Mouse (Mus musculus) heart, embryonic 16.5 days (tissue): ENCODE results near the gene Clcf1. TPM values are rescaled to one million over a fixed set of nuclear protein-coding genes. Genes with fewer than 3 reads are reported as not detected.
A peak's percentile ranks its signal among the peaks of the same experiment; 100 is the strongest.

ENCODE experiments used
- ATAC-seq: fragments of 200-750 bp; cut with Nextera tagmentation; replicated peaks from 2 replicates; pipeline ENCODE4 v1.8.0; 2017; ENCODE audit warnings: moderate number of reproducible peaks; ENCODE audit not compliant: insufficient read depth, low FRiP score; ENCODE audit errors: extremely low read depth
- H3K27ac ChIP-seq: fragments of 300-500 bp; sonication (generic); 2 replicates; pipeline ENCODE4 v1.5.1; 2014; ENCODE audit warnings: mild to moderate bottlenecking, low read length, control low read depth, moderate library complexity
- H3K27me3 ChIP-seq: fragments of 300-500 bp; sonication (generic); 2 replicates; pipeline ENCODE4 v1.6.1; 2014; ENCODE audit warnings: low read length, mixed read lengths; ENCODE audit not compliant: control insufficient read depth, insufficient read depth
- H3K36me3 ChIP-seq: fragments of 300-500 bp; sonication (generic); 2 replicates; pipeline ENCODE4 v1.6.1; 2014; ENCODE audit not compliant: control insufficient read depth, insufficient read depth
- H3K4me1 ChIP-seq: fragments of 300-500 bp; sonication (generic); 2 replicates; pipeline ENCODE4 v1.6.1; 2014; ENCODE audit warnings: low read length, mixed read lengths; ENCODE audit not compliant: control insufficient read depth, insufficient read depth
- H3K4me2 ChIP-seq: fragments of 300-500 bp; sonication (generic); 2 replicates; pipeline ENCODE4 v1.6.1; 2014; ENCODE audit warnings: low read depth, mild to moderate bottlenecking, control low read depth, low read length
- H3K4me3 ChIP-seq: fragments of 300-500 bp; sonication (generic); 2 replicates; pipeline ENCODE4 v1.5.1; 2014; ENCODE audit warnings: mild to moderate bottlenecking, control low read depth, low read length
- H3K9ac ChIP-seq: fragments of 300-500 bp; sonication (generic); 2 replicates; pipeline ENCODE4 v1.6.1; 2014; ENCODE audit warnings: low read length, control low read depth
- H3K9me3 ChIP-seq: fragments of 300-500 bp; sonication (generic); replicated peaks from 2 replicates; pipeline ENCODE4 v1.6.1; 2016; ENCODE audit warnings: low read length; ENCODE audit not compliant: control insufficient read depth
- WGBS: fragments of 180-500 bp; shearing (Covaris S2); extraction: QIAGEN DNeasy Blood & Tissue Kit; methylation state at CpG from one replicate; pipeline ENCODE4 v1.1.7; 2014; 5-methylcytosine and 5-hydroxymethylcytosine counted together
- microRNA-seq: library from miRNA; unstranded; fragments of <30 nt; microRNA quantifications from one replicate; pipeline ENCODE4, GENCODE M21; 2017
- polyA plus RNA-seq: library from polyadenylated mRNA; unstranded; fragments of >200 nt; fragmentation: Nextera tagmentation; extraction: Ambion mirVana; gene quantifications from 2 replicates; pipeline ENCODE4 v1.2.1, GENCODE M21; 2015

Gene Clcf1
- polyA plus RNA-seq, 1 experiment from 2014 or later = 1.5 TPM

DNA sequence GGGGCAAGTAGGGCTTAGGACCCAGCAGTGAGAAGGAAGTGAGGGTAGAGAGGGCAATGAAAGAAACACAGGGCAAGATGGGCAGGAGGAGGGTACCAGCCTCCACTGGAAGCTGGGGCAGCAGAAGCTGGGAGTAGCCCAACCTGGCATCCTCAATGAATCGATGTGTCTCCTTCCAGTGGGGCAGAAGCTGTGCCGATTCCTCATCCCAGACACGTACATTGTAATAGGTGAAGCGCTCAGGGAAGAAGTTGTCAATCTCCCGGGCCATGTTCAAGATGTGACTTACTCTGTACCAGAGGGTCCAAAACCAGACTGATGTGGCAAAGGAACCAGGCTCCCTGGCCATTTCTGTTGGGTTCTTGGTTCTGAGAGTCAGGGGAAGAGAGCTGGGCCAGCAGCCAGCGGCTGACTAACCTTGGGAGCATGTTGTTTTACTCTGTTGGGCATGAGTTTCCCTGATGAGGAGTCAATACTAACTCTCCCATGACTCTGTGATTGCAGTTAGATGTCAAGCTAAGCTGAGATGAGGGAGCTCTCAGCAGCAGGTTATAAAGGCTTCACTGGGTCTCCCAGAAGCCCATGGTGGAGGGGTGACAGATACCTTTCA, 50.2 kb downstream of the Clcf1 start:
- Histone ChIP-seq H3K36me3 (no peaks in the 10 kb centered on the region), H3K9me3 (no peaks in the 10 kb centered on the region), H3K4me2 (no peak overlapping the region), H3K27me3 (no peaks in the 10 kb centered on the region), H3K9ac (no peak overlapping the region), H3K4me1 (peaks cover 12% of the 10 kb centered on the region; the same call in 1 of the 2 replicates), H3K27ac (no peak overlapping the region), H3K4me3 (no peak overlapping the region)
- ATAC-seq = no peak
- 90% methylated on average over 6 of the region's 6 CpGs for WGBS

DNA sequence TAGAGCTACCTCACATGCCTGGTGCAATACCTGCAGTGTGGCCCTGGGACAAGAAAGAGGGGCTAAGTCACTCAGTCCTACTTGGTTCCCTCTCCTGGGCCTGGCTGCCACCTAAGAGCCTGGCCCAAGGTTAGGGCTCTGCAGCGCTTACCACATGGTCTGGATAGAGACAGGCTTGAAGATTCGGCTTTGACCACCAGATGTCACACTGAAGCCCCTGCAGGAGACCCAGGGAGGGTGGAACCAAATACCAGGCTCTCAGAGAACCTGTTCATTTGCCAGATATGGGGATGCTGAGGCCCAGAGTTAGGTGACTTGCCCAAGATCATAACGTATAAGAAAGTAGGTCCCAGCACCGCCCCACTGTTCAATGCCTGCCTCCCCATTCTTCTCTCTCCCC, 51.9 kb downstream of the Clcf1 start:
- no peak for ATAC-seq
- no peak overlapping the region for H3K4me2 ChIP-seq
- 64% methylated on average over 4 of the region's 4 CpGs for WGBS

DNA sequence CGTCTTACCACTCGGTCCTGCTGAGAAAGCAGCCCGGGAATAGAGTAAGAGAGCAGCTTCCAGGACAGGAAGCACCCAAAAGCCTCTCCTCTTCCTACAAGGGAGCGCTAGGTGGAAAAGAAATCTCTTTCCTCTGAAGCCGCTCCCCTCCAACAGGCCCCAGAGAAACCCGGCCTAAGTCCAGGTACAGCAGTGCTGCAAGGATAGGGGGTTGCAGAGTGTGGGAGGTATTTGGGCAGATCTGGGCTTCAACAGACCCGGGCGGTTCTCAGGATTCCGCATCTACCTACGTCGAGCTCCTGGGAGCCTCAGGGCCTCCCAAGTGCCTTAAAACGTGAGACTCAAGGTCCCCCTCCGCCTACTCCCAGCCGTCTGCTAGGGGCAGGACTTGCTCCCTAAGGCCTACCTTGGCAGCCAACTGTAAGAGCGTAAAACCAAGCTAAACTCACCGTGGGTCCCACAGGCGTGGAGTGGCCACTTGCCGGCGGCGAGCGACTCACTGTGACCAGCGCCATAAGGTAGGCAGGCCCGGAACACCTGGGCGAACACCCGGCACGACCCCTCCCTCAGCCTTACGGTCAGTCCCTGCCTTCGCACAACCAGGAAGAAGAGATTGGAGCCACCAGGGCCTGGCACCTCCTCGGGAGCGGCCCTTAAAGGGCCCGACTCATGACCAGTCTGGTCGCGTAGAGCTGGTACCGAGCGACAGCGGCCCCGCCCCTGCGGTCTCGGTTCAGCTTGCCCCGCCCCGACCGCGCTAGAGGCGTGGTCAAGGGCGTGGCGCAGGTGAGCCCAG, 54.7 kb downstream of the Clcf1 start, which contains the start of gene Ssh3:
TSS of gene Ssh3 (minus strand) at position 615 of the 796 bp plus-strand sequence.
- H3K9ac ChIP-seq = peak within 1 kb of the TSS; percentile 79
- no peaks in the 10 kb centered on the region for H3K27me3 ChIP-seq
- H3K9me3 ChIP-seq = no peaks in the 10 kb centered on the region
- H3K4me2 ChIP-seq = peak within 1 kb of the TSS; percentile 90
- 8% methylated on average over 46 of the region's 46 CpGs for WGBS
- H3K4me3 ChIP-seq = peak within 1 kb of the TSS; percentile 66
- H3K4me1 ChIP-seq = peaks cover 14% of the 10 kb centered on the region; the same call in 1 of the 2 replicates
- H3K36me3 ChIP-seq = no peaks in the 10 kb centered on the region
- no peak within 1 kb of the TSS for H3K27ac ChIP-seq
- ATAC-seq = peak; percentile 84

More for the DNA sequence above, 51.9 kb downstream of the Clcf1 start:
- no peaks in the 10 kb centered on the region for H3K9me3 ChIP-seq
- H3K4me3 ChIP-seq = no peak overlapping the region
- no peak overlapping the region for H3K27ac ChIP-seq
- H3K36me3 ChIP-seq = no peaks in the 10 kb centered on the region
- H3K27me3 ChIP-seq = no peaks in the 10 kb centered on the region
- peaks cover 14% of the 10 kb centered on the region; the same call in 1 of the 2 replicates for H3K4me1 ChIP-seq
- no peak overlapping the region for H3K9ac ChIP-seq

- Histone ChIP-seq H3K27me3 (no peaks in the 10 kb centered on the region), H3K9me3 (no peaks in the 10 kb centered on the region), H3K4me3 (no peak overlapping the region), H3K27ac (no peak overlapping the region), H3K4me2 (no peak overlapping the region), H3K36me3 (no peaks in the 10 kb centered on the region), H3K9ac (no peak overlapping the region), H3K4me1 (peaks cover 14% of the 10 kb centered on the region; the same call in 1 of the 2 replicates)
- no peak for ATAC-seq
- 65% methylated on average over 6 of the region's 6 CpGs for WGBS
These were observed 56.1 kb downstream of the Clcf1 start for GRCm38 (mm10) chr19:4270187-4270586.

DNA sequence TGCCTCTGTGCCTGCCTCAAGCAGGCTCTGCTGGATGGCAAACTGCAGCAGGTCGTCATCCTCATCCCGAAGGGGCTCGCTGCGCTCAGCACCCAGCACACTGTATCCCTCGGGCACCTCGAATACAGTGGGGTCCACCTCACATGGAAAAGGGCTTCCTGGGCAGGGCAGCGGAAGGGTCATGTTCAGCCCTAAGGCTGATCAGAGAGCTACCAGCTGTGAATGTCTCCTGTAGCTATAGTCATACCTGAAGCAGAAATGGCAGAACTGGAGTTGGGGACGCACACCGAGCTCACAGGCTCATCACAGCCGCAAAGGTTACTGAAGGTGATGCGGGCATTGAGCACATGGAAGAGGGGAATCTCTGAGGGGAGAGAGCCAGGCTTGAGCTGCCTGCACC, 56.9 kb downstream of the Clcf1 start:
- Histone ChIP-seq H3K4me2 (no peak overlapping the region), H3K36me3 (peaks cover under 1% of the 10 kb centered on the region; the same call in 1 of the 2 replicates), H3K27me3 (no peaks in the 10 kb centered on the region), H3K9ac (no peak overlapping the region), H3K27ac (no peak overlapping the region), H3K4me3 (no peak overlapping the region), H3K4me1 (peaks cover 14% of the 10 kb centered on the region; the same call in 1 of the 2 replicates), H3K9me3 (peaks cover 2% of the 10 kb centered on the region; the same call in 1 of the 2 replicates)
- 88% methylated on average over 11 of the region's 11 CpGs for WGBS
- no peak for ATAC-seq

Small RNA genes within 50 kb of the gene (microRNA-seq; reads per million reads assigned to microRNA genes)
- gene Gm26115 (not detected), gene Mir6985 (0.59 reads per million)

Other genes with a start within 250 kb of the Clcf1 start
- 0.21 and 0.47 TPM in 2 replicates for gene Aldh3b2, start 241.9 kb upstream of the Clcf1 start, polyA plus RNA-seq
- 13.0 and 13.3 TPM in 2 replicates for gene Acy3, start 227.7 kb upstream of the Clcf1 start, polyA plus RNA-seq
- gene Tbx10, start 221.5 kb upstream of the Clcf1 start, polyA plus RNA-seq = not detected in 2 replicates
- gene Nudt8, start 213.7 kb upstream of the Clcf1 start, polyA plus RNA-seq = 67.8 and 75.1 TPM in 2 replicates
- gene Gm49405, start 213.6 kb upstream of the Clcf1 start, polyA plus RNA-seq = 6.2 TPM in 2 replicates
- gene Doc2g, start 210.9 kb upstream of the Clcf1 start, polyA plus RNA-seq = 84.9 and 90.6 TPM in 2 replicates
- gene Ndufv1, start 201.4 kb upstream of the Clcf1 start, polyA plus RNA-seq = 618 and 661 TPM in 2 replicates
- 378 and 420 TPM in 2 replicates for gene Gstp1, start 176.3 kb upstream of the Clcf1 start, polyA plus RNA-seq
- 8.0 and 18.4 TPM in 2 replicates for gene Gstp2, start 168.2 kb upstream of the Clcf1 start, polyA plus RNA-seq
- gene Gstp3, start 154.7 kb upstream of the Clcf1 start, polyA plus RNA-seq = 0.51 and 0.80 TPM in 2 replicates
- not detected in 2 replicates for gene Cabp2, start 132.7 kb upstream of the Clcf1 start, polyA plus RNA-seq
- gene Cdk2ap2, start 117.1 kb upstream of the Clcf1 start, polyA plus RNA-seq = 86.0 and 86.2 TPM in 2 replicates
- gene Pitpnm1, start 114.2 kb upstream of the Clcf1 start, polyA plus RNA-seq = 27.7 and 29.4 TPM in 2 replicates
- gene Aip, start 88.4 kb upstream of the Clcf1 start, polyA plus RNA-seq = 87.5 and 88.6 TPM in 2 replicates
- not detected in 2 replicates for gene Gpr152, start 74.5 kb upstream of the Clcf1 start, polyA plus RNA-seq
- 0.11 TPM in 1 of 2 replicates, not detected in the other for gene Cabp4, start 70.2 kb upstream of the Clcf1 start, polyA plus RNA-seq
- gene Coro1b, start 65.6 kb upstream of the Clcf1 start, polyA plus RNA-seq = 133 and 134 TPM in 2 replicates
- 25.3 and 71.1 TPM in 2 replicates for gene Ptprcap, start 60.6 kb upstream of the Clcf1 start, polyA plus RNA-seq
- gene Rps6kb2, start 50.9 kb upstream of the Clcf1 start, polyA plus RNA-seq = 47.4 and 48.7 TPM in 2 replicates
- gene Carns1, start 38.8 kb upstream of the Clcf1 start, polyA plus RNA-seq = 15.9 and 17.5 TPM in 2 replicates
- gene Tbc1d10c, start 23.0 kb upstream of the Clcf1 start, polyA plus RNA-seq = 10.8 and 26.5 TPM in 2 replicates
- 813 and 866 TPM in 2 replicates for gene Ppp1ca, start 22.2 kb upstream of the Clcf1 start, polyA plus RNA-seq
- gene Rad9a, start 12.6 kb upstream of the Clcf1 start, polyA plus RNA-seq = 19.9 and 21.1 TPM in 2 replicates
- gene AC109138.7, start 119 bp downstream of the Clcf1 start, polyA plus RNA-seq = not detected in 2 replicates
- 22.6 and 24.9 TPM in 2 replicates for gene Pold4, start 17.7 kb downstream of the Clcf1 start, polyA plus RNA-seq
- gene Ssh3, start 54.9 kb downstream of the Clcf1 start, polyA plus RNA-seq = 8.3 and 11.6 TPM in 2 replicates
- gene Ankrd13d, start 68.9 kb downstream of the Clcf1 start, polyA plus RNA-seq = 1.4 and 2.4 TPM in 2 replicates
- 11.8 and 15.5 TPM in 2 replicates for gene Grk2, start 92.0 kb downstream of the Clcf1 start, polyA plus RNA-seq
- 31.9 and 35.9 TPM in 2 replicates for gene Kdm2a, start 184.0 kb downstream of the Clcf1 start, polyA plus RNA-seq
- gene Rhod, start 225.2 kb downstream of the Clcf1 start, polyA plus RNA-seq = 18.3 and 20.4 TPM in 2 replicates